Mouse (Mus musculus) ES-E14 (cell line): Measurements from ENCODE around the gene Fbxw5. TPM values are rescaled to one million over a fixed set of nuclear protein-coding genes. Genes with fewer than 3 reads are reported as not detected.

Experiments
- DNase-seq: peaks from one replicate; pipeline ENCODE4 v3.0.0-alpha.2; 2013; ENCODE audit warnings: low read depth, low spot score
- H3K27ac ChIP-seq: 2 replicates; pipeline ENCODE4 v1.5.1; 2012; ENCODE audit warnings: low read depth, mild to moderate bottlenecking, low read length, moderate library complexity, mixed read lengths; ENCODE audit not compliant: poor library complexity, insufficient read depth, severe bottlenecking
- H3K36me3 ChIP-seq: 2 replicates; pipeline ENCODE4 v1.6.1; 2012; ENCODE audit warnings: mild to moderate bottlenecking, low read length, moderate library complexity, mixed read lengths; ENCODE audit not compliant: control insufficient read depth, poor library complexity, insufficient read depth, severe bottlenecking
- H3K4me1 ChIP-seq, 2 experiments: fragments of 150-350 bp in 1 of 2; sonication (generic) in 1 of 2; 2 replicates each; pipeline ENCODE4 v1.6.1; 2012; ENCODE audit warnings: low read length in 2 of 2, mild to moderate bottlenecking in 1 of 2, mixed read lengths in 1 of 2; ENCODE audit not compliant: control insufficient read depth in 2 of 2, insufficient read depth in 2 of 2, poor library complexity in 1 of 2
- H3K4me3 ChIP-seq, 2 experiments: fragments of 150-350 bp in 1 of 2; sonication (generic) in 1 of 2; 2 replicates each; pipeline ENCODE4 v1.5.1; 2012; ENCODE audit warnings: low read length in 2 of 2, low read depth in 1 of 2, mild to moderate bottlenecking in 1 of 2, mixed read lengths in 1 of 2; ENCODE audit not compliant: insufficient read depth in 1 of 2, poor library complexity in 1 of 2, severe bottlenecking in 1 of 2
- H3K9ac ChIP-seq: 2 replicates; pipeline ENCODE4 v1.6.1; 2012; ENCODE audit warnings: low read depth, mild to moderate bottlenecking, low read length, mixed read lengths; ENCODE audit not compliant: poor library complexity, insufficient read depth, severe bottlenecking
- H3K9me3 ChIP-seq: fragments of 150-350 bp; sonication (generic); 2 replicates; pipeline ENCODE4 v1.6.1; 2012; ENCODE audit warnings: low read depth, mild to moderate bottlenecking, low read length; ENCODE audit not compliant: control insufficient read depth, insufficient read depth
- CHD2 ChIP-seq: IDR thresholded peaks from 2 replicates; pipeline ENCODE4 v1.6.1; 2014; ENCODE audit warnings: mild to moderate bottlenecking, low read depth, low read length, inconsistent platforms
- HCFC1 ChIP-seq: IDR thresholded peaks from 2 replicates; pipeline ENCODE4 v1.6.1; 2012; ENCODE audit warnings: low read length, inconsistent platforms, borderline replicate concordance; ENCODE audit not compliant: insufficient read depth
- MAFK ChIP-seq: IDR thresholded peaks from 2 replicates; pipeline ENCODE4 v1.6.1; 2014; ENCODE audit warnings: mild to moderate bottlenecking, low read depth, low read length, inconsistent platforms; ENCODE audit not compliant: insufficient read depth
- ZC3H11A ChIP-seq: IDR thresholded peaks from 2 replicates; pipeline ENCODE4 v1.6.1; 2012; ENCODE audit warnings: low read depth, mild to moderate bottlenecking, inconsistent platforms, low read length, borderline replicate concordance
- ZNF384 ChIP-seq: IDR thresholded peaks from 2 replicates; pipeline ENCODE4 v1.6.1; 2012; ENCODE audit warnings: low read depth, low read length, inconsistent platforms
- in situ Hi-C, 2 experiments: fragments of 600-800 bp; cut with MboI; formaldehyde crosslinking; loops; one replicate each; pipeline ENCODE4 v1.15.1; 2025; ENCODE audit warnings: low sequenced_read_pairs in 2 of 2, inconsistent platforms in 1 of 2; ENCODE audit not compliant: unreplicated experiment in 2 of 2
- total RNA-seq: library from RNA; depleted of rRNA; stranded (reverse); fragments of 300-350 nt; gene quantifications from 2 replicates; pipeline ENCODE4 v1.2.3, GENCODE M21; 2012

The Fbxw5 gene
- total RNA-seq, 1 experiment: 24.5 TPM

- H3K36me3 ChIP-seq: no peaks in the 10 kb centered on the region
- TF ChIP-seq MAFK: no peak
- no peak for TF ChIP-seq ZNF384
- TF ChIP-seq ZC3H11A: no peak
- no peak for TF ChIP-seq CHD2
- no peak for TF ChIP-seq HCFC1
- no peak for DNase-seq
Observed at GRCm38 (mm10) chr2:25477541-25477940, 23.0 kb upstream of the Fbxw5 start.

GRCm38 (mm10) chr2:25477967-25478675 is 22.4 kb upstream of the Fbxw5 start:
- H3K9ac ChIP-seq: no peak overlapping the region
- in situ Hi-C loops: no loop called here
- DNase-seq: no peak
- H3K27ac ChIP-seq: no peak overlapping the region
- TF ChIP-seq CHD2 (no peak), HCFC1 (no peak), ZC3H11A (no peak), ZNF384 (no peak), MAFK (no peak)
- H3K4me1 ChIP-seq: no peaks in the 10 kb centered on the region
- H3K9me3 ChIP-seq: no peaks in the 10 kb centered on the region
- H3K4me3 ChIP-seq: no peak overlapping the region
- no peaks in the 10 kb centered on the region for H3K36me3 ChIP-seq

More at GRCm38 (mm10) chr2:25477541-25477940, 23.0 kb upstream of the Fbxw5 start:
- Histone ChIP-seq H3K9ac (no peak overlapping the region), H3K9me3 (no peaks in the 10 kb centered on the region), H3K27ac (no peak overlapping the region), H3K4me3 (no peak overlapping the region), H3K4me1 (no peaks in the 10 kb centered on the region)
- in situ Hi-C loops: no loop called here

- Histone ChIP-seq H3K4me1 (no peaks in the 10 kb centered on the region), H3K27ac (no peak overlapping the region), H3K36me3 (no peaks in the 10 kb centered on the region), H3K9me3 (no peaks in the 10 kb centered on the region), H3K9ac (no peak overlapping the region), H3K4me3 (no peak overlapping the region)
- in situ Hi-C loops: no loop called here
- TF ChIP-seq MAFK (no peak), CHD2 (no peak), ZC3H11A (no peak), HCFC1 (no peak), ZNF384 (no peak)
- DNase-seq: no peak
Observed at GRCm38 (mm10) chr2:25479551-25480311, 20.8 kb upstream of the Fbxw5 start.

- Histone ChIP-seq H3K9me3 (no peaks in the 10 kb centered on the region), H3K4me3 (no peak overlapping the region), H3K9ac (no peak overlapping the region), H3K27ac (no peak overlapping the region), H3K36me3 (no peaks in the 10 kb centered on the region), H3K4me1 (no peaks in the 10 kb centered on the region)
- TF ChIP-seq HCFC1 (no peak), CHD2 (no peak), ZNF384 (no peak)
- no peak for DNase-seq
- in situ Hi-C loops: no loop called here
Observed at GRCm38 (mm10) chr2:25480541-25480940, 20.0 kb upstream of the Fbxw5 start.
